Mouse (Mus musculus) liver, embryonic 11.5 days (tissue): ENCODE data around the gene Fam129a. TPM values are rescaled to one million over a fixed set of nuclear protein-coding genes. Genes with fewer than 3 reads are reported as not detected.

ENCODE experiments used
- ATAC-seq: fragments of 200-750 bp; cut with Nextera tagmentation; replicated peaks from 2 replicates; pipeline ENCODE4 v1.8.0; 2017; ENCODE audit warnings: moderate number of reproducible peaks, mild to moderate bottlenecking, moderate TSS enrichment, moderate library complexity; ENCODE audit not compliant: low FRiP score
- DNase-seq: peaks from one replicate; pipeline ENCODE4 v3.0.0-alpha.2; 2017; ENCODE audit warnings: low spot score
- H3K27ac ChIP-seq: fragments of 300-500 bp; sonication (generic); 2 replicates; pipeline ENCODE4 v1.5.1; 2014; ENCODE audit warnings: mild to moderate bottlenecking, low read depth, low read length, control low read depth
- H3K27me3 ChIP-seq: fragments of 300-500 bp; sonication (generic); replicated peaks from 2 replicates; pipeline ENCODE4 v1.6.1; 2014; ENCODE audit warnings: low read length, mixed read lengths; ENCODE audit not compliant: control insufficient read depth, insufficient read depth
- H3K36me3 ChIP-seq: fragments of 300-500 bp; sonication (generic); 2 replicates; pipeline ENCODE4 v1.6.1; 2014; ENCODE audit warnings: mild to moderate bottlenecking, low read length, moderate library complexity, mixed read lengths; ENCODE audit not compliant: control insufficient read depth, insufficient read depth
- H3K4me1 ChIP-seq: fragments of 300-500 bp; sonication (generic); replicated peaks from 2 replicates; pipeline ENCODE4 v1.6.1; 2014; ENCODE audit warnings: low read length, mixed read lengths; ENCODE audit not compliant: control insufficient read depth, insufficient read depth
- H3K4me2 ChIP-seq: fragments of 300-500 bp; sonication (generic); 2 replicates; pipeline ENCODE4 v1.6.1; 2014; ENCODE audit warnings: mild to moderate bottlenecking, control low read depth, moderate library complexity
- H3K4me3 ChIP-seq: fragments of 300-500 bp; sonication (generic); 2 replicates; pipeline ENCODE4 v1.5.1; 2014; ENCODE audit warnings: low read depth, low read length, control low read depth
- H3K9ac ChIP-seq: fragments of 300-500 bp; sonication (generic); 2 replicates; pipeline ENCODE4 v1.6.1; 2014; ENCODE audit warnings: low read depth, low read length, control low read depth
- H3K9me3 ChIP-seq: fragments of 300-500 bp; sonication (generic); 2 replicates; pipeline ENCODE4 v1.6.1; 2016; ENCODE audit warnings: low read length, inconsistent platforms, mixed read lengths; ENCODE audit not compliant: control insufficient read depth
- WGBS: fragments of 180-500 bp; shearing (Covaris S2); extraction: QIAGEN DNeasy Blood & Tissue Kit; methylation state at CpG from one replicate; pipeline ENCODE4 v1.1.7; 2014; 5-methylcytosine and 5-hydroxymethylcytosine counted together
- polyA plus RNA-seq: library from polyadenylated mRNA; unstranded; fragments of >200 nt; fragmentation: Nextera tagmentation; extraction: Ambion mirVana; gene quantifications from 2 replicates; pipeline ENCODE4 v1.2.1, GENCODE M21; 2014

Gene Fam129a
- polyA plus RNA-seq, 1 experiment from 2014 or later, result 3.0 TPM

GRCm38 (mm10) chr1:151629591-151630250, 58.7 kb downstream of the Fam129a start:
- DNase-seq, result no peak
- Histone ChIP-seq H3K36me3 (no peaks in the 10 kb centered on the region), H3K9me3 (no peaks in the 10 kb centered on the region), H3K4me2 (no peak overlapping the region), H3K4me3 (no peak overlapping the region), H3K9ac (no peak overlapping the region), H3K27me3 (no peaks in the 10 kb centered on the region), H3K4me1 (no peaks in the 10 kb centered on the region; the same call in 1 of the 2 replicates), H3K27ac (no peak overlapping the region)
- WGBS, result 47% methylated on average over 7 of the region's 7 CpGs
- ATAC-seq, result no peak

- H3K27ac ChIP-seq, result no peak overlapping the region
- H3K4me2 ChIP-seq, result no peak overlapping the region
- 87% methylated on average over 2 of the region's 2 CpGs for WGBS
- H3K4me3 ChIP-seq, result no peak overlapping the region
- no peak overlapping the region for H3K9ac ChIP-seq
- ATAC-seq (no peak), DNase-seq (no peak)
- H3K9me3 ChIP-seq, result no peaks in the 10 kb centered on the region
- H3K36me3 ChIP-seq, result no peaks in the 10 kb centered on the region
- H3K4me1 ChIP-seq, result no peaks in the 10 kb centered on the region; the same call in 1 of the 2 replicates
- no peaks in the 10 kb centered on the region for H3K27me3 ChIP-seq
Observed at GRCm38 (mm10) chr1:151630251-151630628, 59.3 kb downstream of the Fam129a start.

GRCm38 (mm10) chr1:151631061-151631460, 60.1 kb downstream of the Fam129a start:
- Histone ChIP-seq H3K36me3 (no peaks in the 10 kb centered on the region), H3K4me3 (no peak overlapping the region), H3K4me1 (no peaks in the 10 kb centered on the region; the same call in 1 of the 2 replicates), H3K27me3 (no peaks in the 10 kb centered on the region), H3K27ac (no peak overlapping the region), H3K4me2 (no peak overlapping the region), H3K9ac (no peak overlapping the region), H3K9me3 (no peaks in the 10 kb centered on the region)
- ATAC-seq (no peak), DNase-seq (no peak)
- 56% methylated on average over 2 of the region's 2 CpGs for WGBS

GRCm38 (mm10) chr1:151631703-151632294, 60.8 kb downstream of the Fam129a start:
- 59% methylated on average over 11 of the region's 11 CpGs for WGBS
- no peak overlapping the region for H3K9ac ChIP-seq
- ATAC-seq (0 out of 2 replicates have a peak, but pooled peaks have one; percentile 41), DNase-seq (peak; percentile 38)
- H3K4me3 ChIP-seq, result no peak overlapping the region
- no peak overlapping the region for H3K4me2 ChIP-seq
- H3K9me3 ChIP-seq, result no peaks in the 10 kb centered on the region
- H3K27ac ChIP-seq, result no peak overlapping the region
- no peaks in the 10 kb centered on the region; the same call in 1 of the 2 replicates for H3K27me3 ChIP-seq
- no peaks in the 10 kb centered on the region; the same call in 1 of the 2 replicates for H3K4me1 ChIP-seq
- no peaks in the 10 kb centered on the region for H3K36me3 ChIP-seq

- Histone ChIP-seq H3K4me2 (no peak overlapping the region), H3K36me3 (no peaks in the 10 kb centered on the region), H3K9ac (no peak overlapping the region), H3K27ac (no peak overlapping the region), H3K9me3 (no peaks in the 10 kb centered on the region), H3K27me3 (no peaks in the 10 kb centered on the region; the same call in 1 of the 2 replicates), H3K4me3 (no peak overlapping the region), H3K4me1 (no peaks in the 10 kb centered on the region; the same call in 1 of the 2 replicates)
- DNase-seq, result no peak
- 92% methylated on average over 7 of the region's 7 CpGs for WGBS
- ATAC-seq, result no peak
Observed at GRCm38 (mm10) chr1:151632567-151633356, 61.8 kb downstream of the Fam129a start.

- 80% methylated on average over 3 of the region's 3 CpGs for WGBS
- no peak for ATAC-seq
Observed at GRCm38 (mm10) chr1:151636637-151637036, 65.7 kb downstream of the Fam129a start.

GRCm38 (mm10) chr1:151637351-151637922, 66.5 kb downstream of the Fam129a start:
- H3K9ac ChIP-seq, result no peak overlapping the region
- no peak for ATAC-seq
- no peak for DNase-seq
- no peaks in the 10 kb centered on the region for H3K4me1 ChIP-seq
- peaks cover 2% of the 10 kb centered on the region; the same call in 1 of the 2 replicates for H3K9me3 ChIP-seq
- no peak overlapping the region for H3K4me3 ChIP-seq
- no peaks in the 10 kb centered on the region; the same call in 1 of the 2 replicates for H3K27me3 ChIP-seq
- no peak overlapping the region for H3K4me2 ChIP-seq
- WGBS, result 64% methylated on average over 9 of the region's 9 CpGs
- no peak overlapping the region for H3K27ac ChIP-seq
- no peaks in the 10 kb centered on the region for H3K36me3 ChIP-seq

More at GRCm38 (mm10) chr1:151636637-151637036, 65.7 kb downstream of the Fam129a start:
- no peak overlapping the region for H3K27ac ChIP-seq
- peaks cover 2% of the 10 kb centered on the region; the same call in 1 of the 2 replicates for H3K9me3 ChIP-seq
- no peak overlapping the region for H3K4me2 ChIP-seq
- H3K27me3 ChIP-seq, result no peaks in the 10 kb centered on the region; the same call in 1 of the 2 replicates
- H3K4me1 ChIP-seq, result no peaks in the 10 kb centered on the region
- no peak overlapping the region for H3K9ac ChIP-seq
- no peaks in the 10 kb centered on the region for H3K36me3 ChIP-seq
- no peak overlapping the region for H3K4me3 ChIP-seq
- DNase-seq, result no peak

GRCm38 (mm10) chr1:151638357-151638756, 67.4 kb downstream of the Fam129a start:
- no peaks in the 10 kb centered on the region for H3K4me1 ChIP-seq
- DNase-seq (no peak), ATAC-seq (no peak)
- no peak overlapping the region for H3K27ac ChIP-seq
- 85% methylated on average over 5 of the region's 5 CpGs for WGBS
- H3K9me3 ChIP-seq, result peaks cover 2% of the 10 kb centered on the region; the same call in 1 of the 2 replicates
- no peaks in the 10 kb centered on the region; the same call in 1 of the 2 replicates for H3K27me3 ChIP-seq
- no peaks in the 10 kb centered on the region for H3K36me3 ChIP-seq
- no peak overlapping the region for H3K4me3 ChIP-seq
- H3K9ac ChIP-seq, result no peak overlapping the region
- H3K4me2 ChIP-seq, result no peak overlapping the region
